Mouse (Mus musculus) G1E-ER4 (cell line): Measurements from ENCODE around the gene Entpd2. TPM values are rescaled to one million over a fixed set of nuclear protein-coding genes. Genes with fewer than 3 reads are reported as not detected.

Experiments
- GATA1 ChIP-seq: IDR thresholded peaks from one replicate; pipeline ENCODE4 v1.8.0; 2012; ENCODE audit warnings: low read length, inconsistent platforms
- polyA plus RNA-seq: library from polyadenylated mRNA; stranded (reverse); fragments of >175 nt; gene quantifications from 2 replicates; pipeline ENCODE4 v1.2.3, GENCODE M21; 2012

Entpd2 gene
- polyA plus RNA-seq, 1 experiment, result not detected

DNA sequence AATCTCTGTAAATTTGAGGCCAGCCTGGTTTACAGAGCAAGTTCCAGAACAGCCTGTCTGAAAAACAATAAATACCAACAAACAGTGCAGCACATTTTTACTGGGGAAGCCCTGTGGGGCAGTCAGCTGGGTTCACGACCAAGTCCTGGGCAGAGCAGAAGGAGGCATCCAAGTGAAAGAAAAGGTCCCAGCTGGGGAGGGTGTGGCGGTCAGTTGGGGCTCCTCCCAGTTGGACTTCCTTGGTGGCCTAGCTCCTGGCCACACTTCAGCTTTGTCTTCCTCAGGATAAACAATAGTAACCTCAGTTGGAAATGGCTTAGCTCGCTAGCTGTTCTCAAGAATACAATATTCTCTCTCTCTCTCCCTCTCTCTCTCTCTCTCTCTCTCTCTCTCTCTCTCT lies 21.8 kb downstream of the Entpd2 start:
- no peak for TF ChIP-seq GATA1

DNA sequence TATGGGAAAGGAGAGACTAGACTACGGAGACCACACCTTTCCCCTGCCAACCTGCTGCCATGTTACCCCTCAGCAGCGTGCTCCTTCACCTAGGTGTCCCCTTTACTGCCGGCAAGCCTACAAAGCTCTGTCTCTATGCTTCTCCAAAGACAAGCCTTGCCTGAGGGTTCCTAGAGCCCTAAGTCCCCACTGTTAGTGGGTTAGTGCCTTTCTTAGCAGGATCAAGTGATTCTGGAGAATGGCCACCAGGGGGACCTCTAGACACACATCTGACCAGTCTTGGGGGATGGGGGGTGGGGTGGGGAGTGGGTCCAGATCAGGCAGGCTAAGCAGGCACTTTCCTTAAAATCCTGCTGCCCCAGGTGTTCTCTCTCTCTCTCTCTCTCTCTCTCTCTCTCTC lies 26.2 kb downstream of the Entpd2 start:
- TF ChIP-seq GATA1, result no peak

DNA sequence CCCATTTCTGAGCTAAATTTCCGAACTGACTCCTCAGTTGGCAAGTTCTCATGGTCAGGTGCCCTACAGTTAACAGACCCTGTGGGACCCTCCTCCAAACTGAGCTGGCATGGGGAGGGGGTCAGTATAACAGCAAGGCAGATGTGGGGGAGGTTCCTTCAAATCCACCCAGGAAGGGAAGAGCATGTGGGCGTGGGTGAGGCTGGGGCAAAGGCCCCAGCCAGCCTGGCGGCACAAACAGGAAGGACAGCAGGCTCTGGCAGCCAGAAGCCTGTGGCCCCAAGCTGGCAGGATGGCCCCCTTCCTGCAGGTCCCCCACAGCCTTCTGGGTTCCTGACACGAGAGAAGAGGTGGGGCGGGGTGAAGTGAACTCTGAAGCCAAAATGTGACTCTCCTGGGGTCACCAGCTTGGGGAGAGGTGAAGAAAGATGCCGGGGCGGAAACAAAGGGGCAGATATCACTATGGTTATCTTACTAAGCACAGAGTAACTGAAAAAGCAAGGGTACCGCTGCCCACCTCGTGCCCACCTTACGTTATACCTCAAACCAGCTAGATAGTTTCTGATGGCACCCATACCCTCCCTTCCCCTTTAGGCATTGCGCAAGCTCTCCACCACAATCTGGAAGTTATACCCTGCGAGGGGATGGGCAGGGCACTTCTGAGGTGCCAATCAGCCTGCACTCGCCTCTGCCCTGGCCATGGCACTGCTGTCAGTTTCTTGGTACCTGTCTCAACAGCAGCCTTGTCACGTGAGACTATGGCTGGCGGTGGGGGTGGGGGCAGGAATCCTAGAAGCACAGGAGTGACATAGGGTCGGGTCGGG lies 27.1 kb downstream of the Entpd2 start, which contains the start of gene Fut7:
Fut7 (plus strand) TSS at position 681 of the 824 bp plus-strand sequence.
- TF ChIP-seq GATA1, result no peak

DNA sequence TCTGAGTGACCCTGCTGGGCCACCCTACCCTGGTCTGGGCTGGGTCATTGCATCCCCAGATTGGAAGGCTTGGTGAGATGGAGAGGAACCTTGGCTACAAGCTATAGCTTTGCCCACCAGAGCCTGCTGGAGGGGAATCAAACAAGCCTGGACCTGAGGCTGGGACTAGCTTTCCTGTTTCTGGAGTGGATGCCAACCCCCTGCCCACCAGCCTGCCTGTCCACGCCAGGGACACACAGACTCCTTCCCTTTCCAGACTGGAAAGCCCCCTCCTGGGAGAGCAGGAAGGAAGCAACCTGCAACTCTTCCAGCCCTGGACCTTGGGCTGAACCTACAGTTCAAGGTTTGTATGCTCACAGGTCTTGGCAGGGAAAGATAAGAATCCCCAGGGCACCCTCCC lies 28.0 kb downstream of the Entpd2 start:
- TF ChIP-seq GATA1, result no peak

GRCm38 (mm10) chr2:25425481-25425880 lies 29.8 kb downstream of the Entpd2 start:
- no peak for TF ChIP-seq GATA1

DNA sequence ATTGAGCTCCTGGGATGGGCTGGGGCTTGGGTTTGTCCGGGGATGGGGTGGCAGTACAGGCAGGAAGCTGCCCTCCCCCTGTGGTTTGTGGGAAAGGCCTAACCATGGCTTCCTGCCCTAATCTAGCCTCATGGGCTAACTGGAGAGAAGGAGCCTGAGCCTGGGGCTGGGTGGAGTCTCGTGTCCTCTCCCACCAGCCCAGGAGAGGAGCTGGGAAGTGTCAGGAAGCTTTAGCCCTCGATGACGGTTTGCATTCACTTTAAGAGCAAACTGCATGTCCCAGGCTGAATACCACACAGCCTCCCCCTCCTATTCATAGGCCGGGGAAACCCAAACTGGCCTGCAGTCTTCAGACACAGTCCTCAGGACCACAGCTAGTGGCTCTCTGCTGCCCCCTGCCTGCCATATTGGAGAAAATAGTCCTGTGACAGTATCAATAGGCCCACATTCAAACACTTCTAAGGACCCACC lies 31.1 kb downstream of the Entpd2 start:
- no peak for TF ChIP-seq GATA1

- no peak for TF ChIP-seq GATA1
Measured at GRCm38 (mm10) chr2:25427256-25427655, 31.6 kb downstream of the Entpd2 start.

DNA sequence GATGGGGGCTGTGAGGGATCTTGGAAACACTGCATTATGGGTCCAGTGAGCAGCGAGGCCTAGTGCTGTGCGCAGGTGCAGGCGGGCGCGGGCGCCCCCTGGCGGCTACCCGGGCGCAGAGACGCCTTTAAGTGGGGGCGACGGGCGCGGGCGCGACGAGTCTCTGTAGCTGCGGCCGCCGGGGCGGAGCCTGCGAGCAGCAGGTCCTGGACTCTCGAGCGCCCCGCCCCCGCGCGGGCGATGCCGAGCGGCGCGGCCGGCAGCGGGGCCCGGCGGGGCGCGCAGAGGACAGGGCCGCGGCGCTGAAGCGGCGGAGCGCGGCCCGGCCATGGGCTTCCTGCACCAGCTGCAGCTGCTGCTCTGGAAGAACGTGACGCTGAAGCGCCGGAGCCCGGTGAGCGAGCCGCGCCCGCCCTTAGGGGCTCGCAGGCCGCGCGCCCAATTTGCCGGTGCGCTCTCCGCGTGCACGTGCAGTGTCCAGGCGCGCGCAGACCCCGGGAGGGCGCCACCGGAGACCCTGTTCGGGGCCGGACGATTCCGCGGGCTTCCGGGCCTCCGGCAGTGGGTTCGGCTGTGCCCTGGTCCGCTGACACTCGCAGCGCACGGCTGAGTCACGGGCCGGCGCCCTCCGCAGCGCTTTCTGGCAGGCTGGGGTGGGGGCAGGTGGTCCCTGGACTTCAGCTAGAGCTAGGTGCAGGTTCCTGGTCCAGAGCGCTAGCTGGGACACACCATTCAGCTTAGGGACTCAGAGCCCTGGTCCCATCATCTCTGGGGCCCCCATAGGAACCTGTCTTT lies 33.0 kb downstream of the Entpd2 start, which contains the start of gene Abca2:
Abca2 (plus strand) TSS at position 262 of the 795 bp plus-strand sequence.
- TF ChIP-seq GATA1, result no peak

GRCm38 (mm10) chr2:25429435-25430180 lies 33.9 kb downstream of the Entpd2 start:
- TF ChIP-seq GATA1, result no peak

DNA sequence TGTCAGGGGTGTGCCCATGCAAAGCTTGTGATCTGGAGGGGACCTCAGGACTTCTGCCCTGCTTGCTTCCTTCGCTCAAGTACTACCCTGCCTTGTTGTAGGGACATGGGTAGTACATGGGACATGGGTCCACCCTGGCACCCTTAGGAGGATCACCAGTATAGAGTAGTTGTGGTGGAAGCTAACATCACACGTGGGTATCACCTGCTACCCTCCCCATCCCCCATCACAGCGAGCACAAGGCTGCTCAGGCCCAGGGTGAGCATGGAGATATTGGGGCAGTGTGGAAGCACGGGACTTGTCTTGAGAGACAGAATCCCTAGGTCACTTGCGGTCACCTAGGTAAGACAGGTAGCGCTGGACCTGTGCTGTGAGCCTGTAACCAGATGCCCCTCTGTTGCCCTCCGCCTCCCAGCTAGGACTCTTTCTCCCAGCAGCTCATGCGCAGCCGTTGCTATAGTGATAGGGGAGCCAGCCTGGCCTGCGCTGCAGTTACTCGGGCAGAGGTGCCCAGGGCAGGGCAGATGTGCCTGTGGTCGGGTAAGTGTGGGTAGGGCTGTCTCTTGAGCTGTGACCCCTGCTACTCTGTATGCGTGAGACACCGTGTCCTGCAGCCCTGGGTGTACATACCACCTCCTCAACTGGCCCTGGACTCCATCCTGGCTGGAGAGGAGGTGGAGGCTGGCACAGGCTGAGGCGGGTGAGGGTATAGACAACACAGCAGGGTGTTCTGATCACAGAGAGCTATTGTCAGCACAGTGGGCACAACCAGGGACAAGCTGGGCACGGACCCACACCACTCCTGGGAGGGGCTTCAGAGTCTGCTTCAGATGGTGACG lies 34.9 kb downstream of the Entpd2 start:
- TF ChIP-seq GATA1, result no peak

- TF ChIP-seq GATA1, result no peak
Measured at GRCm38 (mm10) chr2:25431308-25431855, 35.7 kb downstream of the Entpd2 start.

- TF ChIP-seq GATA1, result no peak
Measured at GRCm38 (mm10) chr2:25432326-25433098, 36.8 kb downstream of the Entpd2 start.

GRCm38 (mm10) chr2:25433101-25433500 lies 37.4 kb downstream of the Entpd2 start:
- TF ChIP-seq GATA1, result no peak

DNA sequence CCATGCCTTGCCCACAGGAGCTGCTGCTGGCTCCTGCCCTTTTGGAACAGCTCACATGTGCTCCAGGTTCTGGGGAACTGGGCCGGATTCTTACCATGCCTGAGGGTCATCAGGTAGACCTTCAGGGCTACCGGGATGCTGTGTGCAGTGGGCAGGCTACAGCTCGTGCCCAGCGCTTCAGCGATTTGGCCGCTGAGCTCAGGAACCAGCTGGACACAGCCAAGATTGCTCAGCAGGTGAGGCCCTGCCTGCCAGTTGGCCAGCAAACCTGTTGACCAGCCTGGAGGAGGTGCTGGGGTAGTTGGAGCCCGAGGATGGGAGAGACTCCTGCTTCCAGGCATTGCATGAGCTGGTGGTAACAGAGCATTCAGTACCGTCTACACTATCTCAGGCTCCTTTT lies 38.6 kb downstream of the Entpd2 start:
- no peak for TF ChIP-seq GATA1
